Mouse (Mus musculus) limb, embryonic 12.5 days (tissue): Measurements from ENCODE around the gene Tcte2. TPM values are rescaled to one million over a fixed set of nuclear protein-coding genes. Genes with fewer than 3 reads are reported as not detected.

Experiments used
- ATAC-seq: fragments of 200-750 bp; cut with Nextera tagmentation; 2 replicates; pipeline ENCODE4 v1.8.0; 2017; ENCODE audit warnings: low read depth, moderate TSS enrichment; ENCODE audit not compliant: insufficient number of reproducible peaks, insufficient read depth, low FRiP score, low TSS enrichment
- H3K27ac ChIP-seq: fragments of 300-500 bp; sonication (generic); 2 replicates; pipeline ENCODE4 v1.5.1; 2016; ENCODE audit warnings: mild to moderate bottlenecking, moderate library complexity
- H3K27me3 ChIP-seq: fragments of 300-500 bp; sonication (generic); 2 replicates; pipeline ENCODE4 v1.6.1; 2016; ENCODE audit warnings: mild to moderate bottlenecking, moderate library complexity
- H3K36me3 ChIP-seq: fragments of 300-500 bp; sonication (generic); 2 replicates; pipeline ENCODE4 v1.6.1; 2016; ENCODE audit warnings: mild to moderate bottlenecking, moderate library complexity
- H3K4me1 ChIP-seq: fragments of 300-500 bp; sonication (generic); replicated peaks from 2 replicates; pipeline ENCODE4 v1.6.1; 2016
- H3K4me2 ChIP-seq: fragments of 300-500 bp; sonication (generic); 2 replicates; pipeline ENCODE4 v1.6.1; 2016; ENCODE audit warnings: mild to moderate bottlenecking, moderate library complexity
- H3K4me3 ChIP-seq: fragments of 300-500 bp; sonication (generic); replicated peaks from 2 replicates; pipeline ENCODE4 v1.5.1; 2016; ENCODE audit warnings: mild to moderate bottlenecking
- H3K9ac ChIP-seq: fragments of 300-500 bp; sonication (generic); replicated peaks from 2 replicates; pipeline ENCODE4 v1.6.1; 2016; ENCODE audit warnings: mild to moderate bottlenecking, moderate library complexity
- H3K9me3 ChIP-seq: fragments of 300-500 bp; sonication (generic); 2 replicates; pipeline ENCODE4 v1.6.1; 2016; ENCODE audit warnings: mild to moderate bottlenecking, moderate library complexity
- WGBS: fragments of 180-500 bp; shearing (Covaris S2); methylation state at CpG from one replicate; pipeline ENCODE4 v1.1.7; 2016; 5-methylcytosine and 5-hydroxymethylcytosine counted together
- polyA plus RNA-seq: library from polyadenylated mRNA; unstranded; fragments of >200 nt; fragmentation: Nextera tagmentation; extraction: Ambion mirVana; gene quantifications from 2 replicates; pipeline ENCODE4 v1.2.1, GENCODE M21; 2016

The Tcte2 gene
- polyA plus RNA-seq, 1 experiment from 2014 or later: 5.7 TPM

DNA sequence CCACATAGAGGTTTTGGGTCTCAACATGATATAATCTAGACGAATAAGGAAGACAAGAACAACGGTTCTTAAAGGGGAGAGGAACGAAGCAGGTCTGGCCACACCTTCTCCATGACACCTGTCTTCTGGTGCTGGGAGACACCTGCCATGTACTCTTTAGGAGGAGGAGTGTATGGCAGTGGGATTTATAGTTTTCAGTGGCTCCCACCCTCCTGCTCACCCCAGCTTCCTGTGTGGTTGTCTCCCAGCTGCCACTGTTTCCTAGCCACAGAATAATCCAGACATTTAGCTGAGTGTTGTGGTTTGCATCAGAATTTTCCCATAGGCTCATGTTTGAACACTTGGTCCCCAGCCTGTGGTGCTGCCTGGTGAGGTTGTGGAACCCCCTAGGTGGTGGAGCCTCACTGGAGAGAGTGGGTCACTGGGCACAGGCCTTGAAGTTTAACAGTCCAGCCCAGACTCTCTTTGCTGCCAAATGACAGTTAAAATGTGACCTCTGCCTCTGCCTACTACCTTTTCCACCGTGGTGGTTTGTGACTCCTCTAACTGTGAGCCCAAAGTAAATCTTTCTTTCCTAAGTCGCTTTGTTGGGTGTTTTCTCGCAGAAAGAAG lies 86.8 kb downstream of the Tcte2 start:
- WGBS: 81% methylated on average over 6 of the region's 6 CpGs
- Histone ChIP-seq H3K9ac (no peak overlapping the region), H3K27me3 (no peaks in the 10 kb centered on the region), H3K4me3 (no peak overlapping the region), H3K27ac (no peak overlapping the region), H3K36me3 (no peaks in the 10 kb centered on the region), H3K9me3 (no peaks in the 10 kb centered on the region), H3K4me1 (0 out of 2 replicates have a peak, but pooled peaks cover 2% of the 10 kb centered on the region), H3K4me2 (no peak overlapping the region)
- no peak for ATAC-seq

DNA sequence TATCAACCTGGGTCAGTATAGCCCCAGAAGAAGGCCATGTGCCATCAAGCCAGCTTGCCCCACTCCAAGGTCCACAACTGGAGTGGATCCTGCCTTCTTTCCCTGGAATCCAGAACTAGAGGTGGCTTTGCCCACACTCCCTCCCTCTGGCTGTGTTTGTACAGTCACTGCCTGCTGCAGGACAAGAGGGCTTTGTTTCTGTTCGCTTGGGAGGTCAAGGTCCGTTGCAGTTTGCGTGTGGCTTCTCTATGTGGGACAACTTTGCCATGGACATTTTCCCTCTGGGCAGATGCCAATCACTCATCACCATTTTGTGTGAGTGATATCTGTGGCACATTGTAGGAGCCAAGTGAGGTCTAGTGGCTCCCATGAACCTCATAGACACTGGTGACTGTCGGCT lies 89.9 kb downstream of the Tcte2 start:
- no peak for ATAC-seq
- WGBS: 78% methylated on average over 4 of the region's 4 CpGs

DNA sequence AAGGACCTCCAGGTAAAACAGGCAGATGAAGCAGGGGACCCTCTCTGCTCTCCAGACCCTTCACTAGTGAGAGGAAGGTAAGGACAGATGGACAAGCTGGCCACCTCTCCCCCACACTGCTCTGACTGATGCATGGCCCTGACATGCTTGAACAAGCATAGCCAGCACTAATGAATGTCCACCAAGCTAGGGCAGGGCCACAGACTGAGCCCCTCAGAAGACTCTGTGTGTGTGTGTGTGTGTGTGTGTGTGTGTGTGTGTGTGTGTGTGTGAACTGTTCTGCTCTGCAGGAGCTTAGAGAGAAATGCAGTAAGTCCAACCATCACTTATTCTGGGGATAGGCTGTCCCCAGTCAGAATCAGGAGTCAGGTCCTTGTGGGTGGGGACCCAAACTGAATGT lies 91.4 kb downstream of the Tcte2 start:
- no peak overlapping the region for H3K9ac ChIP-seq
- no peaks in the 10 kb centered on the region for H3K36me3 ChIP-seq
- no peaks in the 10 kb centered on the region for H3K9me3 ChIP-seq
- H3K27ac ChIP-seq: no peak overlapping the region
- no peak overlapping the region for H3K4me3 ChIP-seq
- 0 out of 2 replicates have a peak, but pooled peaks cover 9% of the 10 kb centered on the region for H3K27me3 ChIP-seq
- no peak overlapping the region for H3K4me2 ChIP-seq
- H3K4me1 ChIP-seq: peaks cover 19% of the 10 kb centered on the region
- no peak for ATAC-seq

More for the DNA sequence above, 89.9 kb downstream of the Tcte2 start:
- Histone ChIP-seq H3K9me3 (no peaks in the 10 kb centered on the region), H3K9ac (no peak overlapping the region), H3K4me1 (peaks cover 19% of the 10 kb centered on the region), H3K4me2 (no peak overlapping the region), H3K27ac (peak overlapping the region; percentile 17; the same call in 1 of the 2 replicates), H3K36me3 (no peaks in the 10 kb centered on the region), H3K27me3 (0 out of 2 replicates have a peak, but pooled peaks cover 3% of the 10 kb centered on the region), H3K4me3 (no peak overlapping the region)

DNA sequence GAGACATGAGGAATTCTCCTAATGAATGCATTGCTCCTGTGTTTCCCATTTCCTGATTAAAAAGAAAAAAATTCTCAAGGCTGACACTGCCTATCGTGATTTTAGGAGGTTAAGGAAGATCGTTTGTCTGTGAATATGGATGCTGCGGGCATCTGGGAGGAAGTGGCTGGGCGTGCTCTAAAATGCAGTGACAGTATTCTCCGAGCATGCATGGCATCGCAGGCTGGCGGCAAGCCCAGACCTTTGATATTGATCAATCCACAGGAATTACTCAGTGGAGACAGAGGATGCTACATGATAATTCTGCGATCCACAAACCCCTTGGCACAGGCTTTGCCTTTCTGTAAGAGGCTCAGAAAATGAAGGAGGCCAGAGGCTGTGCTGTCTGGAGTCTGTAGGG lies 92.4 kb downstream of the Tcte2 start:
- Histone ChIP-seq H3K4me2 (no peak overlapping the region), H3K4me1 (peaks cover 19% of the 10 kb centered on the region), H3K36me3 (no peaks in the 10 kb centered on the region), H3K9ac (no peak overlapping the region), H3K4me3 (no peak overlapping the region), H3K27ac (no peak overlapping the region), H3K9me3 (no peaks in the 10 kb centered on the region), H3K27me3 (0 out of 2 replicates have a peak, but pooled peaks cover 13% of the 10 kb centered on the region)
- no peak for ATAC-seq
- 36% methylated on average over 8 of the region's 8 CpGs for WGBS

DNA sequence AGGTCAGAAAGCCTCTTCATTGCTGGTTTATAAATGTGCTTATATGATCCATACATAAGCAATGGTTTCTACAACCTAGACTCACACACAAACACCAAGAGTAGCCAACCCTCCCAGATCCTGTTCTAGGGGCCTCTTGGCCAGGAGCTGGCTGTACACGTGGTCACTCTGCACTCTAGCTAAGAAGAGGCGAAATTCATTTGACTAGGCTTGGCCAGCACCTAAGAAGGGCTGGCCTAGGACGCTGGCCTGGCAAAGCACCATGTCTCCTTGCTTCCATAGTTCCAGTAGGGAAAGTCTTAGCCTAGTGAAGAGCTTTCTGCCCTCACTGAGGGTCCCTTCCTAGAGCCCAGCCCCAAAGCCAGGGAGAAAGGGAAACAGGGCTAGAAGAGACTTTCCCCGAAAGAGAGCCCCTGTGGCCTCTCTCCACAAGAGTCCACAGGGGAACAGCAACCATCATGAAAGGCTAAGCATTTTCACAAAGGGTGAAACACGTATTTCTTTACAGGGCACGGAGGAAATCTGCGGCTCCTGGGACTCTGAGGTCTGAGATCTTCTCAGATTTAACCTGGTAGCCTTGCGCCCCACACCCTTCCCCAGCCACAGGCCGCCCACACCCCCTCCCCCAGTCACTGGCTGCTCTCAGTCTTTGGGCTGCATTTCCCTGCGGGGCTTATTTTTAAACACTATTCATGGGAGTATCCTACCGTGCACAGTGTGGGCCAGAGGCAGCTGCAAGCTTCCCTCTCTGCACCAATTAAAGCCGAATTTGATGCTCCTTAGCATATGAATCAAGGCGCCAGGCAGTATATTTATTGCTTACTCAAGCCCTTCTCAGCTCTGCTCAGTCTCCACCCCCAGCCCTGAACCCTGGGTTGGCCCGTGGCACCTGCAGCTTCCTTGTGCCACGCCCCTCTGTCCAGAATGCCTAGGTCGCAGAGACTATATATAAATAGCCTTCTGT lies 93.3 kb downstream of the Tcte2 start:
- no peak overlapping the region for H3K9ac ChIP-seq
- H3K27ac ChIP-seq: peak overlapping the region; percentile 60; the same call in 1 of the 2 replicates
- peak; percentile 73 for ATAC-seq
- WGBS: 9% methylated on average over 16 of the region's 16 CpGs
- no peaks in the 10 kb centered on the region for H3K9me3 ChIP-seq
- H3K4me1 ChIP-seq: peaks cover 24% of the 10 kb centered on the region
- no peaks in the 10 kb centered on the region for H3K36me3 ChIP-seq
- peak overlapping the region; percentile 30 for H3K4me2 ChIP-seq
- H3K4me3 ChIP-seq: no peak overlapping the region
- H3K27me3 ChIP-seq: 0 out of 2 replicates have a peak, but pooled peaks cover 13% of the 10 kb centered on the region

DNA sequence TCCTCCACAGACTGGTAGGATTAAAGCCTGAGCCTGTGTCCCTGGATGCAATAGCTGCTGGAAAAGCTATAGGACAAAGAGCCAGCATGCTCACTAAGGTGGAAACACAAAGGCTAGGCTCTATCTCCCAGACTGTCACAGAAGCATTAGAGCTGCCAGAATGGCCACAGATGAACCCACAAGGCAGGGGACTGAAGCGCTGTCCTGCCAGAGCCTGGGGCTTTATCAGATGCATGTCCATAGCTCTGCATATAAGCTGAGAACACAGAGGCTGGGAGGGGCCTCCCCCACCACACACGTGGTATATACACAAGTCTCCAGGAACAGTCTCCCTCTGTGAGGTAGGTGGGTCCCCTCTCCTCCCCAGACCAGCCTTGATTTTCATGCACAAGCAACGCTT lies 94.6 kb downstream of the Tcte2 start:
- Histone ChIP-seq H3K27ac (no peak overlapping the region), H3K4me3 (no peak overlapping the region), H3K27me3 (0 out of 2 replicates have a peak, but pooled peaks cover 13% of the 10 kb centered on the region), H3K9ac (no peak overlapping the region), H3K4me1 (peaks cover 30% of the 10 kb centered on the region), H3K9me3 (no peaks in the 10 kb centered on the region), H3K36me3 (no peaks in the 10 kb centered on the region), H3K4me2 (no peak overlapping the region)
- 75% methylated on average over 3 of the region's 3 CpGs for WGBS
- no peak for ATAC-seq

DNA sequence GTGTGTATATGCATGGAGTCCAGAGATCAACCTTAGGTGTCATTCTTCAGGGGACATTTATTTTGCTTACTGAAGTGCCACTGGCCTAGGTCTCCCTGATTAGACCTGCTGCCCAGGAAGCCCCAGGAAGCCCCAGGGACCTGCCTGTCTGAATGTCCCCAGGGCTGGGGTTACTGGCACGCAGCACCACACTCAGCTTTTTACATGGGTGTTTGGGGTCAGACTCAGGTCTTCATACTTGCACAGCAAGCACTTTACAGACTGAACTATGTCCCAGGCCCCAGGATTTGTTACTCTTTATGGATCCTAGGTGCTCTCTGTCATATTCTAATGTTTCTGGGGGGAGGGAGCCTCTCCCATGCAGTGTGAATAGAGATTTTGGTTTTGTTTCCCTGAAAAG lies 95.9 kb downstream of the Tcte2 start:
- 86% methylated on average over 1 of the region's 1 CpGs for WGBS
- peaks cover 30% of the 10 kb centered on the region for H3K4me1 ChIP-seq

DNA sequence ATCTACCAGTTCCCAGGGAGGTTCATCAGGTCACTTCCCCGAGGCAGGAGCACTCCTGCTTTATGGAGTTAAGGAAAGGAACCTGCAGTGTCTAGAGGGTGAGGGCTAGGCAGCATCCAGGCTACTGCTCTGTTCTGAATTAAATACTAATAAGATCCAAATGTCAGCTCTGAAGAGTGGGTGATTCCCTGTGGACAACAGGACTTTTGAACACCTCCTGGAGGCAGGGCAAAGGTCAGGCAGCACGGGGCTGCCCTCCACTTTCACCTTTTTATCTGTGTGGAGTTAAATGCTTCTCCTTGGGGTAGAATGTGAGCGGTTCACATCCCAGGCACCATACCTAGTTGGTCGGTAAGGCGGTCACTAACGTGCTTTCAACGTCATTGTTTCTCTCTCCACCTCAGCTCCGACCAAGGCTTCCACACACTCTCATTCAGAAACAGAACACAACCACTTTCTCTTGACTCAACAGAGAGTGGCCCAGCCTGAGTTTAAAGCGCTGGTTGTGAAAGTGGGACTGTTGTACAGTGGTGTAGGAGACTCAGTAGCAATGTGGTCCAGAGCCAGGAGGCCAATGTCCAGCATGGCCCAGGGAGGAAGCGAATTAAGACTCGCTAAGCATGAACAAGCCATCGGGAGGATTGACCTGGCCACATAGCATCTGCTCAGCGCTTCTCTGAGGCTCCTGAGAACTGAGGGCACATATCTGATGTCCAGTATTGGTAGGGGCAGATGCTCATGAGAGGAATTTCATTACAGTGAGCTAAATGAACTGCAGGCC lies 98.0 kb downstream of the Tcte2 start:
- no peak overlapping the region for H3K27ac ChIP-seq

More for the DNA sequence above, 95.9 kb downstream of the Tcte2 start:
- Histone ChIP-seq H3K9me3 (no peaks in the 10 kb centered on the region), H3K4me3 (no peak overlapping the region), H3K27ac (no peak overlapping the region), H3K27me3 (0 out of 2 replicates have a peak, but pooled peaks cover 13% of the 10 kb centered on the region), H3K9ac (no peak overlapping the region), H3K4me2 (no peak overlapping the region), H3K36me3 (no peaks in the 10 kb centered on the region)
- no peak for ATAC-seq

More for the DNA sequence above, 98.0 kb downstream of the Tcte2 start:
- ATAC-seq: no peak
- Histone ChIP-seq H3K9ac (no peak overlapping the region), H3K27me3 (0 out of 2 replicates have a peak, but pooled peaks cover 13% of the 10 kb centered on the region), H3K9me3 (no peaks in the 10 kb centered on the region), H3K4me3 (no peak overlapping the region), H3K4me1 (peaks cover 23% of the 10 kb centered on the region), H3K36me3 (no peaks in the 10 kb centered on the region), H3K4me2 (no peak overlapping the region)
- 48% methylated on average over 13 of the region's 13 CpGs for WGBS

Other genes starting within 250 kb of the Tcte2 start
- 68.6 and 76.5 TPM in 2 replicates for gene Afdn, start 1.3 kb downstream of the Tcte2 start, polyA plus RNA-seq
- not detected in 2 replicates for gene Gm7168, start 186.5 kb upstream of the Tcte2 start, polyA plus RNA-seq
- gene Gm7356, start 241.9 kb upstream of the Tcte2 start, polyA plus RNA-seq: not detected in 2 replicates